Mouse (Mus musculus) heart, postnatal 10 days (tissue): ENCODE results near the gene Vmn2r34. TPM values are rescaled to one million over a fixed set of nuclear protein-coding genes. Genes with fewer than 3 reads are reported as not detected.
"Not testable (repeated sequence)": the region's sequence is repeated elsewhere in the genome, so short reads cannot be mapped to it uniquely, and the experiment has no call there.

Source experiments
- DNase-seq, 2 experiments: peaks; one replicate each; pipeline ENCODE4 v3.0.0; 2021
- intact Hi-C: fragments of 180-260 bp; cut with DNase I; formaldehyde crosslinking; loops from one replicate; pipeline ENCODE4 v1.15.1; 2025
- total RNA-seq, 2 experiments: library from RNA; stranded (reverse); gene quantifications; 2 replicates each; pipeline ENCODE4 v1.2.3; 2021

The Vmn2r34 gene
- total RNA-seq, result not detected

GRCm38 (mm10) chr7:7689413-7689812 lies at the start of gene Vmn2r34:
TSS of gene Vmn2r34 (minus strand) at chr7:7689513.
- intact Hi-C loops, DNase-seq: not testable (repeated sequence)

- intact Hi-C loops, DNase-seq: not testable (repeated sequence)
These were observed 15.3 kb downstream of the Vmn2r34 start for GRCm38 (mm10) chr7:7674032-7674431.

Other genes with a start within 250 kb of the Vmn2r34 start
- gene Vmn2r32, start 209.5 kb downstream of the Vmn2r34 start, total RNA-seq, result not detected
- gene Vmn2r33, start 122.7 kb downstream of the Vmn2r34 start, total RNA-seq, result not detected
- not detected for gene Vmn2r35, start 130.4 kb upstream of the Vmn2r34 start, total RNA-seq
- gene Vmn2r36, start 213.0 kb upstream of the Vmn2r34 start, total RNA-seq, result not detected